Mouse (Mus musculus) hindbrain, embryonic 14.5 days (tissue): Measurements from ENCODE around the gene Pnp2. TPM values are rescaled to one million over a fixed set of nuclear protein-coding genes. Genes with fewer than 3 reads are reported as not detected.
"Not testable (repeated sequence)": the region's sequence is repeated elsewhere in the genome, so short reads cannot be mapped to it uniquely, and the experiment has no call there.

Experiments used
- ATAC-seq: fragments of 200-750 bp; cut with Nextera tagmentation; 2 replicates; pipeline ENCODE4 v1.8.0; 2017; ENCODE audit warnings: moderate number of reproducible peaks, mild to moderate bottlenecking, moderate TSS enrichment, moderate library complexity; ENCODE audit not compliant: low FRiP score
- DNase-seq: peaks from one replicate; pipeline ENCODE4 v3.0.0-alpha.2; 2015; ENCODE audit warnings: low spot score
- H3K27ac ChIP-seq: fragments of 300-500 bp; sonication (generic); 2 replicates; pipeline ENCODE4 v1.5.1; 2014; ENCODE audit warnings: mild to moderate bottlenecking, moderate library complexity
- H3K27me3 ChIP-seq: fragments of 300-500 bp; sonication (generic); 2 replicates; pipeline ENCODE4 v1.6.1; 2014; ENCODE audit warnings: mild to moderate bottlenecking, low read length, mixed read lengths; ENCODE audit not compliant: control insufficient read depth, insufficient read depth
- H3K36me3 ChIP-seq: fragments of 300-500 bp; sonication (generic); replicated peaks from 2 replicates; pipeline ENCODE4 v1.6.1; 2014; ENCODE audit not compliant: control insufficient read depth, insufficient read depth
- H3K4me1 ChIP-seq: fragments of 300-500 bp; sonication (generic); replicated peaks from 2 replicates; pipeline ENCODE4 v1.6.1; 2014; ENCODE audit warnings: antibody characterized with exemption, low read length, mixed read lengths; ENCODE audit not compliant: control insufficient read depth, insufficient read depth
- H3K4me2 ChIP-seq: fragments of 300-500 bp; sonication (generic); replicated peaks from 2 replicates; pipeline ENCODE4 v1.6.1; 2014; ENCODE audit warnings: mild to moderate bottlenecking, moderate library complexity
- H3K4me3 ChIP-seq: fragments of 300-500 bp; sonication (generic); replicated peaks from 2 replicates; pipeline ENCODE4 v1.5.1; 2014; ENCODE audit warnings: mild to moderate bottlenecking, low read length
- H3K9ac ChIP-seq: fragments of 300-500 bp; sonication (generic); 2 replicates; pipeline ENCODE4 v1.6.1; 2014
- H3K9me3 ChIP-seq: fragments of 300-500 bp; sonication (generic); 2 replicates; pipeline ENCODE4 v1.6.1; 2016; ENCODE audit warnings: low read length; ENCODE audit not compliant: control insufficient read depth
- WGBS: fragments of 180-500 bp; shearing (Covaris S2); extraction: QIAGEN DNeasy Blood & Tissue Kit; methylation state at CpG from one replicate; pipeline ENCODE4 v1.1.7; 2014; 5-methylcytosine and 5-hydroxymethylcytosine counted together
- polyA plus RNA-seq: library from polyadenylated mRNA; unstranded; fragments of >200 nt; fragmentation: Nextera tagmentation; extraction: Ambion mirVana; gene quantifications from 2 replicates; pipeline ENCODE4 v1.2.1, GENCODE M21; 2014

Pnp2 gene
- polyA plus RNA-seq, 1 experiment from 2014 or later = 1.1 TPM

DNA sequence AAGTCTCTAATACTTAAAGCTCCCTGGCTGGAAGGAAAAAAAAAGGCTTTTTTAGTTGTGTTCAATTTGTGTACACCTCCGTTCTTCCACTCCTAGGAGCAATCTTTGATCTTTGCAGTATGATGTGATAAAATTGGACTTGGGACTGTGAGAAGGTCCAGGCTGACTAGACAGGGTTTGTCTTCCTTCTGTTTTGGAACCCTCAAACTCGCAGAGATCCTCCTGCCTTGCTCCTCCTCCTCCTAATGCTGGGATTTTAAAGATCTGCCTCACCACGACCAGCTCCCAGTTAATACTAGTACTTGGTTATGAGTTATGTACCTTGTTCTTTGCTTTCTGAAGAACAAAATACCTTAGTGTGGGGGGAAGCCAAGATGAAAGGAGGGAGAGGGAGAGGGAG, 10.3 kb upstream of the Pnp2 start:
- Histone ChIP-seq H3K4me2 (peak overlapping the region; percentile 62), H3K4me3 (peak overlapping the region; percentile 43), H3K9ac (peak overlapping the region; percentile 60)
- H3K27ac ChIP-seq, H3K36me3 ChIP-seq, H3K9me3 ChIP-seq, DNase-seq, H3K4me1 ChIP-seq, ATAC-seq, H3K27me3 ChIP-seq: not testable (repeated sequence)
- WGBS = 37% methylated on average over 3 of the region's 3 CpGs

GRCm38 (mm10) chr14:50955487-50955886, 305 bp upstream of the Pnp2 start:
- DNase-seq = no peak
- H3K27ac ChIP-seq = no peak overlapping the region
- no peaks in the 10 kb centered on the region for H3K27me3 ChIP-seq
- ATAC-seq = no peak
- 93% methylated on average over 10 of the region's 10 CpGs for WGBS
- H3K4me1 ChIP-seq = no peaks in the 10 kb centered on the region
- H3K9ac ChIP-seq = no peak overlapping the region
- H3K4me2 ChIP-seq = no peak overlapping the region
- H3K36me3 ChIP-seq = peaks cover 7% of the 10 kb centered on the region
- no peak overlapping the region for H3K4me3 ChIP-seq
- H3K9me3 ChIP-seq = no peaks in the 10 kb centered on the region

GRCm38 (mm10) chr14:50956724-50957123, 932 bp downstream of the Pnp2 start:
- not testable (repeated sequence) for ATAC-seq, DNase-seq, H3K9me3 ChIP-seq, H3K9ac ChIP-seq, H3K27me3 ChIP-seq, H3K4me1 ChIP-seq, H3K4me3 ChIP-seq, H3K27ac ChIP-seq, H3K36me3 ChIP-seq
- WGBS = 87% methylated on average over 6 of the region's 6 CpGs
- peak overlapping the region; percentile 35 for H3K4me2 ChIP-seq

DNA sequence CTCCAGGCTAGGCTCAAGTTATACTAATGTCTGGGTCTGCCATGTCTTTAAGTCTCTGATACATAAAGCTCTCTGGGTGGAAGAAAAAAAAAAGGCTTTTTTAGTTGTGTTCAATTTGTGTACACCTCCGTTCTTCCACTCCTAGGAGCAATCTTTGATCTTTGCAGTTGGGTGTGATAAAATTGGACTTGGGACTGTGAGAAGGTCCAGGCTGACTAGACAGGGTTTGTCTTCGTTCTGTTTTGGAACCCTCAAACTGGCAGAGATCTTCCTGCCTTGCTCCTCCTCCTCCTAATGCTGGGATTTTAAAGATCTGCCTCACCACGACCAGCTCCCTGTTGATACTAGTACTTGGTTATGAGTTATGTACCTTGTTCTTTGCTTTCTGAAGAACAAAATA, 1.4 kb downstream of the Pnp2 start:
- WGBS = 90% methylated on average over 3 of the region's 3 CpGs
- H3K9ac ChIP-seq, DNase-seq, H3K4me2 ChIP-seq, H3K27ac ChIP-seq, H3K9me3 ChIP-seq, H3K36me3 ChIP-seq, H3K27me3 ChIP-seq, ATAC-seq, H3K4me3 ChIP-seq, H3K4me1 ChIP-seq: not testable (repeated sequence)

GRCm38 (mm10) chr14:50958289-50958995, 2.6 kb downstream of the Pnp2 start:
- not testable (repeated sequence) for H3K4me3 ChIP-seq, H3K9me3 ChIP-seq, ATAC-seq, H3K4me1 ChIP-seq, H3K4me2 ChIP-seq, H3K27ac ChIP-seq, H3K36me3 ChIP-seq, DNase-seq, H3K9ac ChIP-seq, H3K27me3 ChIP-seq
- WGBS = 88% methylated on average over 5 of the region's 5 CpGs

- Histone ChIP-seq H3K4me3 (no peak overlapping the region), H3K27ac (no peak overlapping the region), H3K9ac (no peak overlapping the region), H3K4me2 (no peak overlapping the region), H3K36me3 (no peaks in the 10 kb centered on the region), H3K27me3 (no peaks in the 10 kb centered on the region), H3K4me1 (0 out of 2 replicates have a peak, but pooled peaks cover 5% of the 10 kb centered on the region), H3K9me3 (no peaks in the 10 kb centered on the region)
- DNase-seq (no peak), ATAC-seq (no peak)
- 78% methylated on average over 5 of the region's 5 CpGs for whole genome bisulfite sequencing
Observed at GRCm38 (mm10) chr14:50968216-50968980, 12.6 kb downstream of the Pnp2 start.

DNA sequence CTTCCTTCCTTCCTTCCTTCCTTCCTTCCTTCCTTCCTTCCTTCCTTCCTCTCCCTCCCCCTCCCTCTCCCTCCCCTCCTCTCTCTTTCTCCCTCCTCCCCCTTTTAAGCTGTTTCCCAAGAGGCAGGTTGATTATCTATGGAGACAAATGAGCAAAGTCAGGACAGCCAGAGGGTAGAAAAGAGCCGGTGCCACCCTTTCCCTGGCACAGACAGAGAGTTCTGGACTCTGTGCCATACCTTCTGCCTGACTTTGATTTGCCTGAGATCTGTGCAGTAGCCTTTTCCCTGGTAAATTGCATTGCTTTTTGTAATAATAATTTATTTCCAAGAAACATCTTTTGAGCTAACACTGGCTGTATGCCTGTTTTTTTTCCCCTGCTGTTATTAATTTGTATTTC, 13.2 kb downstream of the Pnp2 start:
- DNase-seq = no peak
- Histone ChIP-seq H3K27me3 (no peaks in the 10 kb centered on the region), H3K9me3 (no peaks in the 10 kb centered on the region), H3K4me1 (0 out of 2 replicates have a peak, but pooled peaks cover 5% of the 10 kb centered on the region), H3K4me2 (peak overlapping the region; percentile 24; the same call in 1 of the 2 replicates), H3K4me3 (no peak overlapping the region), H3K9ac (no peak overlapping the region), H3K27ac (0 out of 2 replicates have a peak overlapping the region, but pooled peaks have one; percentile 7), H3K36me3 (no peaks in the 10 kb centered on the region)
- no peak for ATAC-seq
- WGBS = 4% methylated on average over 1 of the region's 1 CpGs

DNA sequence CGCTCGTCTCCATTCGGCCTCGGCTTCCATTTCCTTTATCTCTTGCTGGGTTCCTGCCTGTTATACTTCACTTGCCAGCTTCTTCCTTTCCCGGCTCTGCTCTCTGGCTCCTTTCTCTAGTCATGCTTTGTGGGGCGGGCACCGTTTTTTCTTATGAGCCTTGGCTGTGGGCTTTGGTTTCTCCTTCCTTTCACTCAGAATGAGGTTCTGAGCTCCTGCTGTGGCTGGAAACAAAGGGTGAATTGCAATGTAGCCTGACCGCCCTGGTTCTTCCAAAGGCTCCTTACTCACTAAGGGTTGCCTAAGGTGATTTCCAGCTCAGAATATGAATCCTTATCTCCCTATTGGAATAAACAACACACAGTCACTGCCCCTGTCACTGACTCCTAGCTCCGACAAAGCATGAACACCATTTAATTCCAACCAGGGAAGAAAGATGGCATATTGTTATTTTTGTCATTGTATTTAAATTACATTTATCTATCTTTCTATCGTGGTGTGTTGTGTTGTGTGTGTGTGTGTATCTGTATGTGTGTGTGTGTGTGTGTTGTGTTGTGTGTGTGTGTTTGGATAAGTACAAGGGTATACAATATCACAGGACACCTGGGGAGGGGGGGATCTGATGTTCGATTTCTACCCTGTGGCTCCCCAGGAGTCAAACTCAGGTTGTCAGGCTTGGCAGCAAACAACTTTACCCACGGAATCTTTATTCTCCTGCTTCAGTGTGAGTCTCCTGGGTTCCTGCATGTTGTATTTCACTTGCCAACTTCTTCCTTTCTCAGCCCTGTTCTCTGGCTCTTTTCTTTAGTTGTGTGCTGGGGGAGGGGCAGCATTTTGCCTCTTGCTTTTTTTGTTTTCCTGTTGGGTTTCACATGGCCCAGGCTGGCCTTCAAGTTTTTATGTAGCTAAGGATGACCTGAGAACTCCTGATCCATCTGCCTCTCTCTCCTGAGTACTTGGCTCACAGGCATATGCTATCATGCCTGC, 14.1 kb downstream of the Pnp2 start:
- ATAC-seq = peak; percentile 57; the same call in 1 of the 2 replicates
- H3K27ac ChIP-seq = peak overlapping the region; percentile 7; the same call in 1 of the 2 replicates
- 0 out of 2 replicates have a peak, but pooled peaks cover 5% of the 10 kb centered on the region for H3K4me1 ChIP-seq
- WGBS = 7% methylated on average over 12 of the region's 12 CpGs
- no peaks in the 10 kb centered on the region for H3K36me3 ChIP-seq
- peak; percentile 46 for DNase-seq
- H3K4me3 ChIP-seq = no peak overlapping the region
- no peaks in the 10 kb centered on the region for H3K9me3 ChIP-seq
- no peaks in the 10 kb centered on the region for H3K27me3 ChIP-seq
- peak overlapping the region; percentile 24; the same call in 1 of the 2 replicates for H3K4me2 ChIP-seq
- H3K9ac ChIP-seq = no peak overlapping the region
